Mouse (Mus musculus) heart, adult 11 months (tissue): ENCODE data around the gene Zdhhc23.
A peak's percentile ranks its signal among the peaks of the same experiment; 100 is the strongest.

Experiments used
- DNase-seq: peaks from one replicate; pipeline ENCODE4 v3.0.0; 2022

Gene Zdhhc23

DNA sequence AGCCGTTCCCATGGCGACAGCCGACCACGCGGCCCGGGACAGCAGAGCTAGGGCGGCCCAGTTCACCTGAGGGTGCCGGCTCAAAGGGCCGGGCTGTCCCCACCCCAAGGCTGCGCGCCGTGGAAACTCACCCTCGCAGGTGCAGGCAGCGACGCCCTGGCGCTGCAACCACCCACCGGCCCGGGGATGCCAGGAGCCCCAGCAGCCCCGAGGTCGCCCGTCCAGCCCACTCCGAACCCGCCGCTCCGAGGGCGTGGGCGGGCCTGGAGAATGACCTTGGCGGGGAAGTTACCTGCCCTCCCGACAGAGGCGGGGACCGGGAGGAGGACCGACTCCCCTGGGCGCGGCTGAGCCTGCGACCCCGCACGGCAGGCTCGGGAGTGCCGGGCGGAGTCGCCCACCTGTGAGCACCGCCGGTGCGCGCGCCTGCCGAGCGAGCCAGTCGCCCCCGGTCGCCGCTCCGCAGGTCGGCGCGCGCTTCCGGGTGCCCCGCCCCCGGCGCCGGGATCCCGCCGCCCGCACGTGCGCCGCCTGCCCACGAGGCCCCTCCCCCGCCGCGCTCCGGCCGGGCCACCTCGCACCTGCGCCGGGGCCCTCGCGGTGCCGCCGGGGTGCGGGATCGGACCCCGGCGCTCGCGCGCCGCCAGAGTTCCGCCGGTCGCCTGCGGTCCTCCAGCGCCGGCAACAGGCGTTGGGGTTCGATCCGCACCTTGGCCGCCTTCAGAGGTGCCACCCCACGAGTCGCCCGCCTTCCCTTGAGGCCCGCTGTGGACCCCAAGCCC, at the start of gene Zdhhc23:
Zdhhc23 (minus strand) TSS at position 464 of the 782 bp plus-strand sequence.
- peak; percentile 90 for DNase-seq

DNA sequence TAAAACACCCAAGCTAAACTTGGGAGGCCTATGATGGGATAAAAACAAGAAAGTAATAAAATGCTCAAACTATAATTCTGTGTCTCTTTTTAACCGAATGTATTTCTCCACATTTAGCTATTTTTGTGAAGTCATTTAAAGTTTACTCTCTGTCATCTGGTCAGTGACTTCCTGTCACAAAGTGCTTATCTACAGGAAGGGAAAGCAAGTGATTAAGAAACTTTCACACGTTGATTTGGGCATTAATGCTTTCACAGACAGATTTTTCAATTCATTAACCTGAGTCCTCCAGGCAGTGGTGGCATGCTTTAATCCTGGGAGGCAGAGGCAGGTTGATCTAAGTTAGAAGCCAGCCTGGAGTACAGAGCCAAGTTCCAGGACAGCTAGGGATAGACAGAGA, 49.7 kb upstream of the Zdhhc23 start:
- DNase-seq = peak; percentile 62

DNA sequence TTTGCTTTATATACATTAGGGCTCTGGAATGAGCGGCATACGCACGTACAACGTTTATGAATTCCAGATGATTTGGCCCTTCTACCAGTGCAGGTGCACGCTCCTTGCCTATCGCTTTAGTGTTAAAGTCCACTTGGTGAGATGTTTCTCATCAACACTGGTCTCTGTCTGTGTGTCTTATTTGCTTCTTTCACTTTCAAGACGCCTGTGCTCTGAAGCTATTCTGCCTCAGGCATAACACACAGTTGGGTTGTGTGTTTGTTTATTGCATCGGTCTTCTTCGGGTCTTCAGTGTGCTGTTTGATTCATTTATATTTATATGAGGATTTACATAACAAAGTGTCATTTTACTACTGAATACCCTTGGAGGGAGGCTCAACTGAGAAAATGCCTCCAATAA, 47.2 kb upstream of the Zdhhc23 start:
- DNase-seq = no peak

DNA sequence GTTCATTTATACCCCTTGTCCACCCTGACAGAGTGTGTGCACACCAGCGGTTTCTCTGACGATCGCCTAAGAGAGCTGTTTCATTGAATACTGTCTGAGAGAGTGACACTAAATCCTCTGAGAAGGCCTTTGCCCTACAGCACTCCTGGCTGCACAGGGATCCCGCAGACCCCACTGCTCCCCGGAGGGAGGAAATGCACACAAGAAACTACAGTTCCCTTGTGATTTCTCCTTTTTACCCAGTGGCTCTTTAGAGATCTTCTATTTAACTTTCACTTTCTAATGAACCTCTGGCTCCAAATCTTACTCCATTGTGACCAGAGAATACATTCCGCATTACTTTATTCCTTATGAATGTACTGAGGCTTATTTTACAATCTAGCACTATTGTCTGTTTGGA, 46.6 kb upstream of the Zdhhc23 start:
- no peak for DNase-seq

DNA sequence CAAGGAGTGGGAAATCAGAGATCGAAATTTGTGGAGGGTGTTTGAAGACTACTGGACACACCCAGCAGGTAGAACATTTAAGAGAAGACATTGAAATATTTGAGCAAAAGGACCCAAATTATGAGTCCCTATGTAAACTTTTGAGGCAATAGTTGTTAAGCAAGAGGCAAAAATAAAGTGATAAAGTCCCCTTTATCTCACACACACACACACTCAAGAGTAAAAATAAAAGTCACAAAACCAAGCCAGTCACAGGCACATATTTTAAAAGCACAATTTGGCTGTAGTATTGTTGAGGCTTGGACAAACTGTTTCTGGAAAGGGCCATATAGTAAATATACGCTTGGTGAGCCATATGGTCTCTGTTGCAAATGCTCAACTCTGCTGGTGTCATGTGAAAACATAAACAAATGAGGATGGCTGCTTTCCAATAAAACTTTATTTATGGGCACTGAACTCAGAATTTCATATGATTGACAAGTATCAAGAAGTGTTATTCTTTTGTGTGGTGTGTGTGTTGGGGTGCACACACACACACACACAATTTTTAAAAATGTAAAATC, 39.5 kb upstream of the Zdhhc23 start:
- DNase-seq = peak; percentile 23

DNA sequence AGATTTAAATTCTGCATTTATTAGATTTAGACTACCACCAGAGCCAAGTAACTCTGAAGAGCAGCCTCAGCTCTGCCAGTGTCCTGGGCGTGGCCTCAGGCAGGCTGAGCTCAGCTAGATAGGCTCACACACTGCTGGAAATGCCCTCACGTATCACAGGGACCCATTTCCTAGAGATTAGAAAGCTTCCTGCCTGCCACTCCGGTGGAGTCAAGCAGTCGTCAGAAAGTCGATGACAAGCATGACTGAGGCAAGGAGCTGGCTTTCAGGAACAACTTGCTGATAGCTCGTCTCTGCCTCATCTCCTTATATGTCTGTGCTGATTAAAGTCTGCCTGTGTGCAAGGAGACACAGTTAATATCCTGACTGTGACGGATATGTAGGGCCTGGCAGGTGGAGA, 38.8 kb upstream of the Zdhhc23 start:
- peak; percentile 66 for DNase-seq

DNA sequence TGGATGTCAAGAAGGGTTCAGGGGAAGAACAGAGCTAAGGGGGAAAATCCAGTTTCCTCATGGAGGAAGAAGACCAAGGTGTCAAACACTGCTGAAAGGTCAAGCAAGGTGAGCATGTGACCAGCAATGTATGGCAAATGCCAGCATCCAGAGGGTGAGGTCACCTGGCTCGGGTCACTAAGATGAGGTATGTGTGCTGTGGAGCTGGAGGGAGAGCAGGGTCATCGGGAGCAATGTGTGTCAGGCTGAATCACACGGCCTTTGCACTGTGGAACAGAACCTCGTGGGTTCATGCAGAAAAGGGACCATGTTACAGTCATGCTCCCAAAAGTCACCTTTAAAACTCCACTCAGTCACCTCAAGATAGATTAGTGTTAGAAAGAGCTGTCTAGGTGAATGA, 38.1 kb upstream of the Zdhhc23 start:
- DNase-seq = no peak

DNA sequence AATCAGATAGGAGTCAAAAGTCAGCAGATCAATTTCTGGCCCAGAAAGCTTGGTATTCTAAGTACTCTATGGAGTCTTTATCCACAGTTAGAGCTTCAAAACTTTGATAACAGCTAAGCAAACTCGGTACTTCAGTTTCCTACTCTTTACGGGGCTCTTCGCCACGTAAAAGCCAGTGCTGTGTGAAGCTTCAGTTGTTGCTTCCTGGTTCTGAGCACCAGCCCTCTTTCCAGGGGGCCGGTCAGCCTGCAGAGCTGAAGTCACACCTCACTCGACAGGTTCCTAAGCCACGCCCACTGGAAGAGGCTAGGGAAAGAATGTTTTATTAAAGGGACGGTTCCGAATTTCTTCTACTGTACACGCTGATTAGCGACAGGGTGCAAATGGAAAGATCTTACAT, 36.6 kb upstream of the Zdhhc23 start:
- DNase-seq = peak; percentile 85

DNA sequence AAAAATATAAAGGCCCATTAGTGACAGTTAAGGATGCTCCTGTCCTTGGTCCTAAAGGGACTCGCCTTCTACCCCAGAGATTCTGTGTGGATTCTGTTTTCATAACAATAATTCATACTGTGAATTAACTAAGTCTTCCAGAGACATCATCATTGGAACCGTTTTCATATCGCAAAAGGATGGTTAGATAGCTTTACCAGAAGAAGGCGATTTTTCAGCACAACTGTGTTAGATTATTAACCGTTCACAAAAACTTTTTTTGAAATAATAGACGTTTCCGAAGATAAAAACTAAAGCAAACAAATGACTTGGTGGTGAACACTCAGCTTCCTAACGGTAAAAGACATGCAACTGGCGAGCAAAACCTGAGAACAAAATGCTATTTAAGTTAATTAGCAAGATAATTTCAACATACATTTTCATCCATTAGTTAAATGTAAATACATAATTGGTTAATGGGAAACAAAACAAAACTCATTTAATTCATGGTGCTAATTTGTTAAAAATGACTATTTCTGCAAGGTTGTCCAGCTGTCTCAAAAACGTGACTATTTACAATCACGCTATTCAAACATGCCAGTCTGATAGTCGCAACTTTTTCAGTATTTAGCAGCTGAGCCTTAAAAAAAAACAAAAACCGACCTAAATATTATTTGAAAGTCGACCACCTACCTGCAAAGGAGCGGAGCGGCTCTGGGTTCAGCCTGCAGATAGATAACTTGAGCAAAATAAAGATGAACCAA, 36.0 kb upstream of the Zdhhc23 start:
- no peak for DNase-seq

DNA sequence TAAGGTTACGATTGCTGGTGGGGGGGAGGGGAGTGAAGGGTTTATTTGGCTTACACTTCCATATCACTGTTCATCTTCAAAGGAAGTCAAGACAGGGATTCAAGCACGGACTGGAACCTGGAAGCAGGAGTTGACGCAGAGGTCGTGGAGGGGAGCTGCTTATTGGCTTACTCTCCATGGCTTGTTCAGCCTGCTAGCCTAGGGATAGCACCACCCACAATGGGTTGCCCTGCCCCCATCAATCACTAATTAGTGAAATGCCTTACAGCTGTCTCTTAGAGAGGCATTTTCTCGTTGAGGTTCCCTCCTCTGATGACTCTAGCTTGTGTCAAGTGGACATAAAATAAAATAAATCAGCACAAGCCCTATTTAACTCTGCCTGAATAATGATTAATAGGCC, 31.4 kb upstream of the Zdhhc23 start:
- peak; percentile 61 for DNase-seq

DNA sequence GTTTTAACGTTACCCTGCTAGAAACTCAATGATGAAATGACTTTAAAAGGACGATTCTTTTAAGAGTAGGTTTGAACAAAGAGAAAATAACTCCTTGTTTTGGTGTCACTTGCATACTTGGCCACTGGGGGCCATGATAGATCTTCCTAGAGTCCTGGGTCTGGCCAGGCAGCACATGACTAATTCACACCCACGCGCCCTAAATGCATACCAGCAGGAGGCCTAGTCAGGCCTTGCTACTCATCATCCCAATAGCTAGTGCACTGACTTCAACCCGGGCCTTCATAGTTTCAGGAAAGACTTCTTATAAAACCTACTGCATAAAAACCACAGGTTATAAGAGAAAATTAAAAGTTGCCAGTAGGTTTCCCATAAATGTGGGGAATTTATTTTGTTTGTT, 22.5 kb upstream of the Zdhhc23 start:
- no peak for DNase-seq

DNA sequence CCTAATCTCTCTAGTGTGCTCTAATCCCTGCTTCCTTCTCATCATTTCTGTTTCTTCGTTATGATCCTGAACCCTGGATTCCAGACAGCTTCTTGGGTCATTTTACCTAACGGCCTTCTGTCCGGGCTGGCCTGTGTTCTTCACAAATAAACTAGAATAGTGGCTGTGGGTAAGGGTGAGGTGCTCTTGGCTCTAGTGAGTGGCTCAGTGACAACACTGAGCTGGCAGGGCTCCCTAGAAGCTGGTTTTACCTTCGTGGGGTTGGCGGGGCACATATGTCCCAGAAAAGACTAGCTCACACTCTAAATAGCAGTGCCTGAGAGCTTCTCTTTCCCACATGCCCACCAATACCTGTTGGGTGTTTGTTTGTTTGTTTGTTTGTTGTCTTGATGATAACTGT, 19.9 kb upstream of the Zdhhc23 start:
- no peak for DNase-seq

DNA sequence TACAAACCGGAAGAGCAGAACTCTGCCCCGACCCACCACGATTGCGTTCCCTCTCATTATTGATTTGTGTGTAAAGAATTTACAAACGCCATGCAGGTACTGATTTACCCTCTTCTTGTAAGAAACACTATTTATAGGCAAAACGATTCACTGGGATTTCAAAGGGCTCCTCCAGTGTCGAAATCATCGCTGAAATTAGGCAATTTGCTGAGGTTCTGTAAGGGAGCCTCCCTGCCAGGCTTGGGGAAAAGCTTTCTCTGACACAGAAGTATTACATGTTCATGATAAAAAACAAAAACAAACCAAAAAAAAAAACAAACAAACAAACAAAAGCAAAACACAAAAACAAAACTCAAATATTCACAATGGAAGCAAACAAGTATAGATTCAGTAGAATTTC, 19.5 kb upstream of the Zdhhc23 start:
- no peak for DNase-seq

DNA sequence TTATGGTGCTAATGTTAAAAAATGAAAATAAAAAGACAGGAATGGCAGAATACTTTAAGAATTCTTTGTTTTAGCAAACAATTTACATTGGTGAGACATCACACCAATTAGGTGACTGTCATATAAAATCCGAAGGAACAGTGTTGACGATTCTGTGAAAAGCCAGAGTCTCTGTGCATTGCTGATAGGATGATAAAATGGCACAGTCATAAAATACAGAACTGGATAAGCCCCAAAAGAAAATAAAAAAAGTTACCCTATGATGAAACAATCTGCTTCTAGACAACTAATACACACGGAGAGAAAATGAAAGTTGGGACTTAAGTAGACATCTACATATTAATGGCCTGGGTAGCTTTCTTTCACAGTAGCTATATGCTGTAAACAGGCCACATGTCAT, 15.0 kb upstream of the Zdhhc23 start:
- no peak for DNase-seq

DNA sequence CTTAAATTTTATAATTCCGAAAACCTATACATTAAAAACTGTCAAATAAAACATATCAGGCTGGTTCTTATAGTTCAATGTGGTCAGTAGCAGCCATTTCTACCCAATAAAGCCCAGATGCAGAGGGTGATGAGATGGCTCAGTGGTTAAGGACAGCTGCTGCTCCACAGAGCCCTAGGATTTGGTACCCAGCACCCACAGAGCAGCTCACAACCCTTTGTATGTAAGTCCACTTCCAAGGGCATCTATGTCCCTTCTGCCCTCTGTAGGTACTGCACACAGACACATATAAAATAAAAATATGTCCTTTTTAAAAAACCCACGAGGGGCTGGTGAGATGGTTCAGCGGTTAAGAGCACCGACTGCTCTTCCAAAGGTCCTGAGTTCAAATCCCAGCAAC, 6.7 kb upstream of the Zdhhc23 start:
- peak; percentile 66 for DNase-seq

DNA sequence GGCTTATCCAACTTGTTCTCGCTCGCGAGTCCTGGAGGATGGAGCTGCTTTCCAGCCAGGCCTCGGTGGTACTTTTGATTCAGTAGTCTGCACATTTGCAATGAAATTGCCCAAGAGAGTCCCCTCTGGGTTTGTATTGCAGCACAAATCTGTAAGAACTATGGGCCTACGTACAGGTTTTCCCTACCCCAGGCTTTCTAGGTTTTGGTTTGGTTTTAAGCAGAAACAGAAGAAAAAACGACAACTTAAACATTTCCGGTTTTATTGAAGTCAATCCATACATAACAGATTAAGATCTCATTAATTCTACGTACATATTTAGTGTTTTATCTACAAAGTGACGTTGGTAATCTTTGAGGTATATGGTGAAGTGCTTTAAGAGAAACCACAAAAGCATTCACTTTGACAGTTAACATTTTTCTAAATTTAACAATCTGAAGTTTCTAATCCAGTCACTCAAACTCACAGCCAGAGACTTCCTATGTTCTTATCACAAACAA, 569 bp upstream of the Zdhhc23 start:
- DNase-seq = peak; percentile 17

DNA sequence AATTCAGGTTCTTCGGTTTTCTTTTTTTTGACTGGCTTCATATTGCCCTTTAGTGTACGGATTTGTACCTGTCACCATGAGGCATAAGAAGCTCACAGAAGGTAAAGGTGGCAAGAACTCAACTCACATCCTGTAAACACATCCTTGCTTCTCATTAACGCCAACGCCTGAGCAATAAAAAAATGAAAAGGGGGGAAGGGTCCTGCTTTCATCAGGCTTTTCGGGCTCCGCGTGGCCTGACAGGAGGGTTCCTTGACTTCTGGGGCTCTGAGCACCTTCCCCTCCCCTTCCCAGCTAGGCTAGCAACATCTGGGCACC, 622 bp downstream of the Zdhhc23 start:
- no peak for DNase-seq

DNA sequence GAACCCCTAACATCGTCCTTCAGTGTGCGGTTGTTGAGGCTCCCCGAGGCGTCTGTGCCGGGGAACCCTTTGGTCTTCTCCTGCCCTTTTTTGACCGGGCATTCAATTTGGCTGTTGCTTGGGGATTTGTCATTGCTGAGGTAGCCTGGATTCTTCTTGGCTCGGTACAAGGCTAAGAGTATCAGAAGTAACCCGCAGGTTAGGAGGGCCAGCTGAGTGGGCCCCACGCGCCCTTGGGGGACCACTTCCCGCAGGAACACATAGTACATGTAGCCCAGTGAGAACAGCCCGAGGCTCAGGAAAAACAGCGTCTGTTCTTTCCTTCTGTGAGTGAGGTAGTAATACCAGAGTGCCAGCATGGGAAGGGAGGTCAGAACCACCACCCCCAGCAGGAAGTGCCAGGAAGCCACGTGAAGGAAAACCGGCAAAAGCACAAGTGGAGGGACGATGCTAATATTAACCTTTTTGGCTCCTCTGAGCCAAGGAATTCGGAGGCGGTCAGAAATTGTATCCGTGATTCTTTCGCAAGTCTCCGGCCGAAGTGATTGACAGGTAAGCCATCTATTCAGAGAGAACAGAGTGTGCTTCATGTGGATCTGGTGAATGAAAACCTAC, 5.9 kb downstream of the Zdhhc23 start:
- DNase-seq = peak; percentile 87

DNA sequence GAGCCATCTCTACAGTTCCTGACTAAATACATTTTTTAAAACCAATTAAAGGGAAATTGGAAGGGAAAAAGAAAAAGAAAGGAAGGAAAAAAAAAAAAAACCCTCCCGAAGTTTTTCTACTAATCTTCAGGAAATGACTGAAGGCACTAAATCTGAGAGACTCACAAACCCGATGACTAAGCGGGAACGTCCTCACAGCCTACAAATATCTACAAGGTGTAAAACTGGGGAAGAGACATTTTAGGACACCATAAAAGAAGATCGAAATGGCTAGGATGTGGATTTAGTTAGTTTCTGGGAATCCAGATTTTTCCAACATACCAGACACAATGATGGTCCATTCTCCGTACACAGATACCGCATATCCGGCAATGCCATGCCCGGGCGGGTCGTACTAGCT, 6.4 kb downstream of the Zdhhc23 start:
- DNase-seq = no peak

DNA sequence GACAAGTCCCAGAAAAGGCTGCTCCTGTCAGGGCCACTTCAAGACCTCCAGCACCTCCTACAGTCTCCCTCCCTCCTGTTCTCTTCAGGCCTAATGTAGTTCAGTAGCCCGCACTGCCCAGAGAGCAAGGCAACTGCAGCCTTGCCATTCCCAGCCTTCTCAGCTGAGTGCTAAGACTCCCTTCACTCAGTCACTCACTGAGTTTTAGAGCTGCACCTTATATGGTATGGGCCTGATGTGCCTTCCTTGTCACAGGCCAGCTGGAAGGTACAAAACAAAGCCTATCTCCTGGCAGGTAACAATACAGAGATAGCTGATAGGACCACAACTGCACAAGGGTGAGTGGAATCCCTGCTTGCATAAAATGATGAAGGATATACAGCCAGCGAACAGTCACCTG, 7.2 kb downstream of the Zdhhc23 start:
- peak; percentile 61 for DNase-seq

DNA sequence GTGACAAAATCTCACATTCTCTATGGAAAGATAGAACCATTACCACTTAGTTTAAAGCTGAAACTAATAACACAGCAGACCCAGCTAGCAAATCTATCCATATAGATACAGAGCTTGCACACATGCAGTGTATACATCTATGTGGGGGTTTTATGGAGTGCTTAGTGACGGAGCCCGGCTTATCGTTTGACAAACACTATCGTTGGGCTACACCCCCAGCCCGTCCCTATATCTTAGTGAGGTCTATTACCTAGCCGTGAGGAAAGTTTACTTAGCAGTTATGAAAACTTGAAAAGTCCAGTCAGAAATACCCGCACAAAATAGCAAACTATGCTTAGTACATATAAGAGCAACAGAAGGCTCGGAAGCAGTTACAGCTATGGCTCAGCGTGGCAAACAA, 7.8 kb downstream of the Zdhhc23 start:
- no peak for DNase-seq

DNA sequence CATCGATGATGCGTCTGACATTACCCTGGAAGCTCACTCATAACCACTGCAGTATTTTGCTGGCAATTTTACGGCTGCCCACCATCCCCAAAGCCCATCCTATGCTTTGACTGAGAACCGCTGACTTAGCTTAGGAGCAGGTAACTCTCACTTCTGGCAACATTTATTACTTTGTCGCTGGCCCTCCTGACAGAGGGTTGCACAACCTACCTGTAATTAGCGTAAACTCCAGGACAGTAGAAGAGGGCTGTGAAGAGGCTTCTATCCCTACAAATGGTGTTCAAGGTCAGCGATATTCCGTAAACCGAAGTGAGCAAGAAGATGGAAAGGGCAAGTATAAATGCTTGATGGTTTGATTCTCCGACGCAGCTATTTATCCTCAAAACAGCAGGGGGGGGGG, 8.4 kb downstream of the Zdhhc23 start:
- DNase-seq = no peak

DNA sequence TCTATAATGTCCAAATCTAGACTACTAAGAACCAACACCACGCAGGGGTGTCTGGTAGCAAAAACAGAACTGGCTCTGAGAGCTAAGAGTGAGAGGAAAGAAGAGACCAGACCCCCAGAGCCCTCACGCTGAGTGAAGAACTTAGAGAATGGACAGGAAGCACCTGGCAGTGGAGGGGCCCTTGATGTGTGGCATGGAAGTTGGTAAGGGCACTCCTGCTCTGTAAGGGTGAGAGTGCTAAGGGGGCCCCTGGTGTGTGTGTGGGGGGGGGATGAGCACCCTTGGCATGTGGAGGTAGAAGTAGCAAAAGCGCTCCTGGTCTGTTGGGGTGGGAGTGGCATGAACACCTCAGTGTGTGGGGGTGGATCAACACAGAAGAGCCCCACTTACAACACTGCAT, 9.2 kb downstream of the Zdhhc23 start:
- DNase-seq = peak; percentile 59
